Mouse (Mus musculus): Measurements from ENCODE around the gene Vipr2.

GRCm38 (mm10) chr12:116182376-116182775 lies 104.8 kb downstream of the Vipr2 start:
- TF ChIP-seq CTCF (IDR thresholded peaks at IDR 0.05; ENCODE audit: low read depth, low read length) (no peak), POLR2A (IDR thresholded peaks at IDR 0.05; ENCODE audit: borderline replicate concordance, low read depth, low read length) (no peak)
